Comparison of ENCODE assay signal across 9 mouse cellular contexts in the genomic region with DNA sequence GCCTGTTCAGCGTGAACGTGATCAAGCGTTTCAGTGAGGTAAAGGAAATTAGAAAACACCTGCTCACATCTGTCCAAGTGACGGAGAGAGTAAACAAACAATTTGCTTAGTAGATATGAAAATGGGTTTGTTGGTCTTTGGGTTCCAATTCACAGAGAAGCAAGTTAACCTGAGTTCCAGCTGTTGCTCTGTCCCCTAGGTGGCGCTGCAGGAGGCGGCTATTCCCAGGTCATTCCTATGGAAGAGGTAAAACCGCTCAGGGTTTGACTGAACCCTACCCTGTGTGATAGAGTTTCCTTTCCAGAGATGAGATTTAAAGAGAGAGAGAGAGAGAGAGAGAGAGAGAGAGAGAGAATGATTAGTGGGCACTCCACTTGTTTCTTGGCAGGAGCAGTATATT. TPM values are rescaled to one million over a fixed set of nuclear protein-coding genes. Genes with fewer than 3 reads are reported as not detected.
DNase-seq lines count a peak whose midpoint lies in the region; ATAC-seq and TF ChIP-seq lines count a peak whose summit lies in the region.
"Had no signal": no experiment of that assay in that cellular context is flagged by ENCODE, and none has a peak within 500 bp of the region (broad histone marks: within the 10 kb centered on the region; RNA-seq: fewer than 3 reads in every experiment).

No protein-coding gene starts in this region.

- H3K27ac ChIP-seq in heart, adult 2 months, result no peak overlapping the region
- H3K27ac ChIP-seq in heart, embryonic 12.5 days (ENCODE audit: poor library complexity, severe bottlenecking), result no peak overlapping the region
- H3K27ac ChIP-seq: limb, embryonic 12.5 days had no signal

- no peak for ATAC-seq in heart, embryonic 12.5 days (ENCODE audit: insufficient number of reproducible peaks, low FRiP score)

- TF ChIP-seq EP300 in heart, adult 2 months (IDR thresholded peaks at IDR 0.05; ENCODE audit: insufficient read depth, low read depth, low read length), result 0 out of 2 replicates have a peak, but pooled peaks have one; percentile 41

- H3K36me3 ChIP-seq in heart, adult 2 months (ENCODE audit: control insufficient read depth, insufficient read depth, low read length), result 0 out of 2 replicates have a peak, but pooled peaks cover 4% of the 10 kb centered on the region
- H3K36me3 ChIP-seq in heart, embryonic 12.5 days, result peaks cover 82% of the 10 kb centered on the region

- H3K4me3 ChIP-seq in heart, adult 2 months, result no peak overlapping the region
- no peak overlapping the region for H3K4me3 ChIP-seq in heart, embryonic 12.5 days
- H3K4me3 ChIP-seq: limb, embryonic 12.5 days had no signal

- peak; percentile 88 for TF ChIP-seq CTCF in heart, adult 2 months (IDR thresholded peaks at IDR 0.05)

- no peaks in the 10 kb centered on the region for H3K4me1 ChIP-seq in heart, adult 2 months (ENCODE audit: control insufficient read depth, insufficient read depth, low read length)
- H3K4me1 ChIP-seq in heart, embryonic 12.5 days (replicated peaks), result no peaks in the 10 kb centered on the region
- H3K4me1 ChIP-seq: limb, embryonic 12.5 days had no signal

- no peak overlapping the region for H3K4me2 ChIP-seq in heart, embryonic 12.5 days
- H3K4me2 ChIP-seq: limb, embryonic 12.5 days had no signal

- no peaks in the 10 kb centered on the region for H3K27me3 ChIP-seq in heart, adult 2 months (ENCODE audit: control insufficient read depth, insufficient read depth, low read length)
- no peaks in the 10 kb centered on the region for H3K27me3 ChIP-seq in heart, embryonic 12.5 days (replicated peaks)
- H3K27me3 ChIP-seq: limb, embryonic 12.5 days had no signal

- DNase-seq in heart, adult 2 months, result peak; percentile 52 to 78
- DNase-seq in A20 (ENCODE audit: low read depth, low spot score), result peak; percentile 41
- peak; percentile 48 to 84 for DNase-seq in adrenal gland, adult (ENCODE audit: inconsistent age in 2 of 2, low spot score in 1 of 2)
- peak; percentile 75 for DNase-seq in embryo, embryonic 10 days (ENCODE audit: low spot score)
- peak; percentile 62 for DNase-seq in induced T-regulatory cell, adult 2 months (ENCODE audit: low read depth)
- peak; percentile 69 for DNase-seq in lung, postnatal 25 days (ENCODE audit: low spot score)
- peak; percentile 47 to 80 for DNase-seq in spleen, postnatal 4 days (ENCODE audit: low spot score in 2 of 2)

- H3K9ac ChIP-seq in heart, adult 2 months (ENCODE audit: low read depth, low read length), result no peak overlapping the region
- H3K9ac ChIP-seq in heart, embryonic 12.5 days, result no peak overlapping the region
- H3K9ac ChIP-seq: limb, embryonic 12.5 days had no signal

- 50% methylated on average over 7 of the region's 7 CpGs for WGBS in heart, adult 2 months
- 51% methylated on average over 7 of the region's 7 CpGs for WGBS in heart, embryonic 12.5 days

- TF ChIP-seq POLR2A in heart, adult 2 months (IDR thresholded peaks at IDR 0.05; ENCODE audit: insufficient read depth, low read depth, low read length), result no peak

- no peaks in the 10 kb centered on the region for H3K79me2 ChIP-seq in heart, adult 2 months (replicated peaks; ENCODE audit: control insufficient read depth, insufficient read depth, low read length)

- H3K9me3 ChIP-seq in heart, embryonic 12.5 days (replicated peaks), result no peaks in the 10 kb centered on the region
- H3K9me3 ChIP-seq: limb, embryonic 12.5 days had no signal

- intact Hi-C loops in heart, adult 2 months (cut with DNase I), result loop anchor here (1.0 kb wide), 1 partner anchor 48 kb away; no protein-coding TSS in a partner anchor

RNA-seq across cellular contexts. Expression of a gene that starts 31.5 kb away (rescaled TPM):
- total RNA-seq in heart, adult 2 months (2021), result 1 to 10 TPM; 1.0 to 1.7 TPM
- 1.1 and 2.3 TPM in 2 replicates for polyA plus RNA-seq in heart, adult 2 months (2012; rRNA removed)
- polyA plus RNA-seq in heart, embryonic 12.5 days (2016; fragmentation: Nextera tagmentation; extraction: Ambion mirVana), result 8.5 and 9.1 TPM in 2 replicates

RNA-seq across cellular contexts. Expression of a gene that starts 38.1 kb away (rescaled TPM):
- 10 to 100 TPM; 27.4 to 30.2 TPM for total RNA-seq in heart, adult 2 months (2021)
- polyA plus RNA-seq in heart, adult 2 months (2012; rRNA removed), result 16.9 and 25.6 TPM in 2 replicates
- polyA plus RNA-seq in heart, embryonic 12.5 days (2016; fragmentation: Nextera tagmentation; extraction: Ambion mirVana), result 48.0 and 48.6 TPM in 2 replicates

RNA-seq across cellular contexts. Expression of a gene that starts 46.6 kb away (rescaled TPM):
- not detected for total RNA-seq in heart, adult 2 months (2021)
- polyA plus RNA-seq in heart, adult 2 months (2012; rRNA removed), result not detected in 2 replicates
- polyA plus RNA-seq in heart, embryonic 12.5 days (2016; fragmentation: Nextera tagmentation; extraction: Ambion mirVana), result 0.15 and 0.23 TPM in 2 replicates
- polyA plus RNA-seq: limb, embryonic 12.5 days had no signal
